Mouse (Mus musculus) gastrocnemius, adult 2 months (tissue): Measurements from ENCODE around the gene U2surp. TPM values are rescaled to one million over a fixed set of nuclear protein-coding genes. Genes with fewer than 3 reads are reported as not detected.
"Not testable (repeated sequence)": the region's sequence is repeated elsewhere in the genome, so short reads cannot be mapped to it uniquely, and the experiment has no call there.

Experiments used
- DNase-seq: peaks from one replicate; pipeline ENCODE4 v3.0.0; 2022
- H3K27ac ChIP-seq: fragments of 200-600 bp; 2 replicates; pipeline ENCODE4 v1.8.1; 2022; ENCODE audit warnings: mild to moderate bottlenecking
- H3K4me3 ChIP-seq: fragments of 200-600 bp; 2 replicates; pipeline ENCODE4 v1.8.1; 2022; ENCODE audit warnings: mild to moderate bottlenecking, moderate library complexity
- CTCF ChIP-seq: fragments of 200-600 bp; IDR thresholded peaks from 2 replicates; pipeline ENCODE4 v1.8.1; 2022; ENCODE audit warnings: antibody characterized with exemption, mild to moderate bottlenecking, moderate library complexity
- intact Hi-C: fragments of 180-260 bp; cut with DNase I; formaldehyde crosslinking; loops from one replicate; pipeline ENCODE4 v1.15.1; 2025
- total RNA-seq, 2 experiments: library from RNA; stranded (reverse); gene quantifications; 2 replicates each; pipeline ENCODE4 v1.2.3; 2021

Gene U2surp
- total RNA-seq, 2 experiments from 2014 or later: 25.0 to 32.5 TPM

DNA sequence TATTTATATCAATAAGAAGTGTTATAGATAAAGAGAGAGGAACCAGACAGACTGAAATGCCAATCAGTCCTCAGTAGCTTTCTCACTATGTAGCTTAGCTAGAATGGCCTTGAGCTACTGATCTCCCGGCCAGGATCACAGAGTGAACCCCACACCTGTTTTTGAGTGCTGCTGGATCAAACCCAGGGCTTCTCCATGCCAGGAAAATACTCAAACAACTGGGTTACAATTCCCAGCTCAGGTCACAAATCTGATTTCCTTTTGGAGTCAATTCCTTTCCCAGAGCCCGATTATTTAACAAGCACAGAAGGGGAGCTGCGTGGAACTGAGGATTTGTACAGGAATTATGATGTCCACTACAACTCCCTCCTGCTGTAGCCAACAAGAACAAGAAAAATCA, 31.8 kb downstream of the U2surp start:
- intact Hi-C loops: no loop called here
- DNase-seq: peak; percentile 24
- TF ChIP-seq CTCF: no peak
- Histone ChIP-seq H3K4me3 (no peak overlapping the region), H3K27ac (no peak overlapping the region)

DNA sequence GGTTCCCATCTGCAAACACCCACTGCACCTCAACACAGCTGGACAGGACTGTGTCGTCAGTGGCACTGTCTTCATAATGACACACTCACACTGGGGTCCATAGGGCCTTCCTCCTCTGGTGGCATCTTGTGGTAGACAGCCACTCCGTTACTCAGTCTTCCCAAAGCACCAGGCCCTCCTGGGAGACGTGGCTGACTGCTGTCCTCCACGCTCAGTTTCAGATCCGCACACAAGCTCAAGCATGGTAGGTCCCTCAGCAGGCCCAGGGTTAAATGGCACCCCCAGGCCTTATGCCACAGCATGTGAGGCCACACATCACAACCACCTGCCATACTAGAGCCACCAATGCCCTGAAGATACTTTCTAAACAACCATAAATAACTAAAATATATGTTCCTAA, 33.4 kb downstream of the U2surp start:
- no peak for TF ChIP-seq CTCF
- Histone ChIP-seq H3K27ac (no peak overlapping the region), H3K4me3 (no peak overlapping the region)
- intact Hi-C loops: no loop called here
- DNase-seq: no peak

DNA sequence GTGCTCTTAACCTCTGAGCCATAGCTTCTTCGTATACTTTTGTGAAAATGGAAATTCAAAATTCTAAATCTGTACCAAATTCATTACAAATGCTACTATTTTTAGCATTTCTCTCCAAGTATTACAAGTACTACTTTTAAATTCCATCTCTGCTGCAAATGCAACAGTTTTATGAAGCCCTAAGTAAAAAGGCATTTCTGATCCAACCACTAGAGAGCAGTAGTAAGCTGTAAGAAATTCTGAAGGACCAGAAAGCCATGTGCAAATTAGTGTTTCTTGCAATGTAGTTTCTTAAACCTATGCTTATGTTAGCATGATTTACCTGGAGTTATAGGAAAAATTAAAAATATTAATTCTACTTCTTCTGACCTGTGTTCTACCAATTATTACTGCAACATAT, 38.9 kb downstream of the U2surp start:
- no peak overlapping the region for H3K27ac ChIP-seq
- intact Hi-C loops: no loop called here
- DNase-seq: no peak
- TF ChIP-seq CTCF: peak; percentile 74
- H3K4me3 ChIP-seq: no peak overlapping the region

DNA sequence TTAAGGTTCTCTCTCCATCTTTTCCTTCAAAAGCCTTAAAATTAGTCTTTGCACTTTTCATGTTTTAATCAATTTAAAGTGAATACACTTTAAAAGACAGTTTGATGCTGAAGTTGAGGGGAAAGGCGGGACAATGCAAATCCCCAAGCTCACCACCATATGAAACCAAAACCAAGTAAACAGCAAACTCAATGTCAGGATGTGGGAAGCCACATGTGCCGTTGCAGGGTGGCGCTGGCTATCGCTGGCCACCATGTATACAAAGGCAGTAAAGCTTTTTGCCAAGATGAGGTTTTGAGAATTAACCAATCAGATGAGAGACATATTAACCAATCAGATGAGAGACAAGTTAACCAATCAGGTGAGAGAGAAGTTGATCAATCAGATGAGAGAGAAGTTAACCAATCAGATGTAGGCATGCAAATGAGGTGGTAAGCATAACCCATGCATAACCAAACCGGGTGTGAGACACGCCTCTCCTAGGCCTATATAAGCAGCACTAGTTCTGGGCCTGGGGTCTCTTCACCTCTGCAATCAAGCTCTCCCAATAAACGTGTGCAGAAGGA, 42.7 kb downstream of the U2surp start:
- H3K4me3 ChIP-seq, DNase-seq, H3K27ac ChIP-seq: not testable (repeated sequence)
- intact Hi-C loops: loop anchor here (5.0 kb wide), 1 partner anchor 732 kb away; no protein-coding TSS in a partner anchor

DNA sequence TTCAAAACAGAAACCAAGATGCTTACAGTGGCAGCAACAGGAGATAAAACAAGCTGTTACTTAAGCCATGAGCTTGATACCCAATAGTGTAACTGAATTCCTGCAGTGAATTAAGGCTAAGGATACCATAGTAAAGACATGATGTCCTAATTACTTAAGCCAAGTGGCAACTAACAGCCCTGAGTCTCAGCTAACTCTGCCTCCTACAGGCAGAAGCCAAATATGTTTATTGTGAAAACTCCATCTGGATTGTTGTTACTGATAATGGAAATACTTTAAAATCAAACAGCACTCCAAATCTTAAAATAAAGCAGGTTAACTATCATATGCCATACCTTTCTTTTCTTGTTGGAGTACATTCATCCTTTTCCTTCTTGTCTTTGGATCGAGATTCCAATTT, 47.8 kb downstream of the U2surp start:
- DNase-seq: no peak
- no peak overlapping the region for H3K4me3 ChIP-seq
- intact Hi-C loops: no loop called here
- TF ChIP-seq CTCF: peak; percentile 33; the same call in 1 of the 2 replicates
- no peak overlapping the region for H3K27ac ChIP-seq

DNA sequence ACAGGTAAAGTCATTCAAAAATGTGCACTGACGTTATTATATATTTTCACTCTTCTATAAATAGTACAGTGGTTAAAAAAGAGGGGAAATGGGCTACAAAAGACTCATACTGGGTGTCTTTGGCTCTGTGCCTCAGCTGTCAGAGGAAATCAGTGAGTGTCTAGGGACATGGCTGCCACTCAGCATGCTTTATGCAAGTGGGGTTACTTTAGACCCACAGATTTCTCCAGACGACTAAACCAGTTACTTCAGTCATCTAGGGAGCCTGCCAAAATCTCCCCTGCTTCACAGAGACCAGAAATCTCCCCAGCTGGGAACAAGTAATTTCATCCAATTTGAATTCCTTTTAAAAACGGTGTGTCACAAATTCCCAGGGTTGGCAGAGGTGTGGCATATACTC, 59.9 kb downstream of the U2surp start:
- intact Hi-C loops: no loop called here
- no peak overlapping the region for H3K4me3 ChIP-seq
- DNase-seq: no peak
- TF ChIP-seq CTCF: no peak
- H3K27ac ChIP-seq: no peak overlapping the region

DNA sequence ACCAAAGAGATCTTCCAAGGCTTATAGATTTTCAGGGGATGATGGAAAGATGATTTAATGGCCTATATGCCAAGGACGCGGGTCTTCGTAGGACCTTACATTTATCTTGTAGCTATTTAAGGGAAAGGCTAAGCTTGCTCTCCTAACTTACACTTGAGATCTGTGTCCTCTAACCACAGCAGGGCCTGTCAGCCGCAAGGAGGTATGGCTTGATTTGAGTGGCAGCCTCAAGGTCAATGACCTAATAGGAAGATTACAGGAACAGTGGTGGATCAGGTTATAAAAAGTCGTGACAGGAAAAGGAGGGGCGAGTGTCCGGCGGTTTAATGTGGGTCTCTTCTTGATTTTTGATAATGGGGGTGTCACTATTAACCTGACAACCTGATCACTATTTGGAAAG, 61.2 kb downstream of the U2surp start:
- no peak overlapping the region for H3K4me3 ChIP-seq
- intact Hi-C loops: no loop called here
- DNase-seq: no peak
- no peak overlapping the region for H3K27ac ChIP-seq
- TF ChIP-seq CTCF: no peak

DNA sequence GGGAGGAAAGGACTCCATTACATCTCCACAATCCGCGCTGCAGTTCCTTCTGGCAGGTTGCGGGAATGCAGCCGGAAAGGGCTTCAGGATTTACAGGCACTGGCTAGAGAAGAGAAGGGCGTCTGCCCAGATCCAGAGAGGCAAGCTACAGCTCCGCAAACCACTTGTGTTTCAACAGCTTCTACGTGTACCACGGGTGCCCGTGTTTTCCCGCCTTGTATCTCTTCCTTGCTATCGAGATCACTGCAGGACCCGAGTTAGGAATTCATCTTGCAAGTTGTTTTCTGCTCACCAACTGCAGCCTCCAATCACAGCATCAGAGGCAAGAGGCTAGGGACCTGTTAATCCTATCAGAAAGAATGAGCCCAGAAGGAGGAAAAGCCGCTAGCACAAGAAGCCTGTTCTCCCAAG, 69.5 kb downstream of the U2surp start:
- intact Hi-C loops: no loop called here
- H3K4me3 ChIP-seq: peak overlapping the region; percentile 38
- peak; percentile 24 for DNase-seq
- TF ChIP-seq CTCF: peak; percentile 12; the same call in 1 of the 2 replicates
- no peak overlapping the region for H3K27ac ChIP-seq

DNA sequence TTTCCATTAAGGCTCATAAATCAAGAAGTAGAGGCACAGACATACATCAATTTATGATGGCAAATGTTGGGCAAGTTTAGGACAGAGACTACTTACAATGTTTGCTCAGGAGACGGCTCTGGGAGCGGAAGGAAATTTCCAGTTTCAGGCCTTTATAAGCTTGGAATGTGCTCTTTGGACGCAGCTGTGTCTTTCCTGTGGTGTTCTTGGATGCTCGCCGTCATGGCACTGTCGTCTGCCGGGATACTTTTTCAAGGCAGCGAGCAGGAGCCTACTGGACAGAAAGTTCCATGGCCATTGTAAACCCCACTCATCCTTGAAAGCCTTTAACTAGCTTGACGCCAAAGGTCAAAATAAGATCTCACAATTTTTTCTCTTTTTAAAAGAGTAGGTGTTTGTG, 73.9 kb downstream of the U2surp start:
- intact Hi-C loops: no loop called here
- TF ChIP-seq CTCF: no peak
- no peak overlapping the region for H3K4me3 ChIP-seq

DNA sequence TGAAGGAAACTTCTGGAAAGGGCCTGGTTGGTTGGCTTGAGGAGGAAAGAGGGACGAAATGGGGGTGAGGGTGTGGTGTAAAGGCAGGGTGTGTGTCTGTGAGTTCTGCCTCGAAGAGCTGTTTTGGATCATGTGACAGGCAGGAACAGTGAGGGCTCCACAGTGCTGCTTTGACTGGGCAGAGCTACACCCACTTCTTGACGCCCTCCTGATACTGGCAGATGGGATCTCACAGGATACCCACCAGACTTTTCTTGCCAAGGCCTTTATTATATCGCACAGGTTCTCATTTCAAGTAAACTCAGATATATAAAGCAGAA, 75.5 kb downstream of the U2surp start:
- no peak overlapping the region for H3K4me3 ChIP-seq
- TF ChIP-seq CTCF: no peak
- no peak for DNase-seq
- intact Hi-C loops: no loop called here
- H3K27ac ChIP-seq: no peak overlapping the region

More for the DNA sequence above, 73.9 kb downstream of the U2surp start:
- DNase-seq: no peak
- H3K27ac ChIP-seq: no peak overlapping the region

DNA sequence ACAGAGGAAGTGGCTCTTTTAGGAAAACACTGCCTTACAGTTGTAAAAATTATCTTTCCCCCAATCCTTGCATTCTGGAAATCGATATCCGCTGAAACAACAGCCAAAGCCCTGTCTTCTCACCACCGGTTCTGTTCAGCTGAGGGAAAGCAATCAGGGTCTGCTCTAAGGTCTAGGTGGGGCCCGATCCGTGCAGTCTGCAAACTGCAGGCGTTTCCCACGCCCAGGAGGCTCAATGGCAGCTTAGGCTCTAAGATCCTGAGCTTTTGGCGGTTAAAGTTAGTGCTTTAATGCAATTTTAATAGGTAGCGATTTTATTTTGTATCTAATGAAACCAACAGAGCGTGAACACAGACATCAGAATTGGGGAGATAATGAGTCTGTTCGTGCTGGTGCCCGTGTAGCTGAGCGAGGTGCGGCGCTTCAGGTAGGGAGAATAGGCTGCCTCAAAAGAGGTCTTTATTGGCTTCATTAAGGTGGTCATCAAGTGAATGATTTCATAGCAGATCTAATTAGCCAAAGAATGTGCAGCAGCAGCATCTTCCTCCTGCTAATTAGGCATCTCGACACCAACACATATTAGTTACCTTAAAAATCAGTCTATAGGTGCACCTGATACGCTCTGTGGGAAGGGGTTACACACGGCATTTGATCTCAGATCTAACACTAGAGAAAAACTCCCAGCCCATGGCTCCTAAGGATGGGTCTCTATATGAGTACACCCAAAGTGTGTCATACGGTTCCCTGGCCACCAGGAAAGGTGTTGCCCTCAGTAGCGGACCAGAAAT, 76.1 kb downstream of the U2surp start:
- H3K4me3 ChIP-seq: no peak overlapping the region
- no peak for DNase-seq
- TF ChIP-seq CTCF: no peak
- H3K27ac ChIP-seq: no peak overlapping the region
- intact Hi-C loops: no loop called here

DNA sequence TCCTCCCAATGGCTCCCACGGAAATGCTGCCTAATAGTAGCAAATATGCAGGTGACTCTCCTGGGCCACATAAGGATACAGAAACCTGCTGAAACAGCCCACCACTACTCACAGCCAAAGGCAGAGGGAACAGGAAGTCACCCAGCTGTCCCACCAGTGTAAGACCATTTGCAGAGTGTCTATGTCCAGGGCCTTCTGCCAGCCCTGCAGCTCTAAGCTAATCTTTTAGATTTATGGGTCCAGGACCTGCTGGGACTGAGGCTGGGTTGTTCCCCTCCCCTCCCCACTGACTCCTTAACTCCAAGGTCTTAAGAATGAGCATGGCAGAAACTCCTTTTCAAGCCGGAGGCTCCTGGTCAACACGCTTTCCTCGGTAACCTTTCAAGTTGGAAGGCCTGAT, 83.5 kb downstream of the U2surp start:
- Histone ChIP-seq H3K4me3 (no peak overlapping the region), H3K27ac (no peak overlapping the region)
- intact Hi-C loops: no loop called here
- no peak for DNase-seq
- TF ChIP-seq CTCF: no peak

DNA sequence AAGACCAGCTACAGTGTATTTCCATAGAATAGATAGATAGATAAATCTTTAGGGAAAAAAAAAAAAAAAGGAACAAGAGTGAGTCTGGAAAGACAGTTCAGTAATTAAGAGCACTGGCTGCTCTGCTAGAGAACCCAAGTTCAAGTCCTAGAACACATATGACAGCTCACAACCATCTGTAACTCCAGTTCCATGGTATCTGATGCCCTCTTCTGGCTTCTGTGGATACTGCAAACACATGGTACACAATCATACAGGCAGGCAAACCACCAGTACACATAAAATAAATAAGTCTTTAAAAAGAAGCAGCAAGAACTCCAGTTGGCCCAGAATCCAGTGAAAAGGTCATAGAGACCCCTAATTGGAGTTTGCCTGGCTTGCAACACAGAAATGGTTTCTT, 97.9 kb downstream of the U2surp start:
- no peak for DNase-seq
- H3K27ac ChIP-seq: no peak overlapping the region
- H3K4me3 ChIP-seq: no peak overlapping the region
- intact Hi-C loops: no loop called here
- peak; percentile 30; the same call in 1 of the 2 replicates for TF ChIP-seq CTCF

DNA sequence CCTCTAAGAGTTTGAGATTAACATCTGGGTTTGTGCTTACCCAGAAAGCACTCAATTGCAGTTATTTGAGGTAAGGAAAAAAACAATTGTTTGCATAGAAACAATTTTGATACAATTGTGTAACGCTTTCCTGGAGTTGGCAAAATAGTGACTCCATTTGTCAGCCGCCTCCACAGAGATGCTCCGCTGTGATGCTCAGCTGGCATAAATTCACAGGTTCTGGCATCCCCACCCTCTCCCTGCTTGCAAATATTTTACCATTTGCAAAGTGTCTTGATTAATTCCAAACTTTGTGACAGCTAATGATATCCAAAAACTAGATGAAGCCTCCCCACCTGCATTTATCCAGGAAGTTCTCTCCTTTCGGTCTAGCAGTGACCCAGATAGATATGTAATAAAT, 99.7 kb downstream of the U2surp start:
- intact Hi-C loops: no loop called here
- H3K27ac ChIP-seq: no peak overlapping the region
- TF ChIP-seq CTCF: no peak
- no peak for DNase-seq
- H3K4me3 ChIP-seq: no peak overlapping the region
